Mouse (Mus musculus): ENCODE measurements at regions not wholly inside any gene's neighbourhood (a gene's known extent, or its start where the extent isn't known, plus 50 kb on each side); places are given as distances from the start of the nearest gene placed in this dataset.

DNA sequence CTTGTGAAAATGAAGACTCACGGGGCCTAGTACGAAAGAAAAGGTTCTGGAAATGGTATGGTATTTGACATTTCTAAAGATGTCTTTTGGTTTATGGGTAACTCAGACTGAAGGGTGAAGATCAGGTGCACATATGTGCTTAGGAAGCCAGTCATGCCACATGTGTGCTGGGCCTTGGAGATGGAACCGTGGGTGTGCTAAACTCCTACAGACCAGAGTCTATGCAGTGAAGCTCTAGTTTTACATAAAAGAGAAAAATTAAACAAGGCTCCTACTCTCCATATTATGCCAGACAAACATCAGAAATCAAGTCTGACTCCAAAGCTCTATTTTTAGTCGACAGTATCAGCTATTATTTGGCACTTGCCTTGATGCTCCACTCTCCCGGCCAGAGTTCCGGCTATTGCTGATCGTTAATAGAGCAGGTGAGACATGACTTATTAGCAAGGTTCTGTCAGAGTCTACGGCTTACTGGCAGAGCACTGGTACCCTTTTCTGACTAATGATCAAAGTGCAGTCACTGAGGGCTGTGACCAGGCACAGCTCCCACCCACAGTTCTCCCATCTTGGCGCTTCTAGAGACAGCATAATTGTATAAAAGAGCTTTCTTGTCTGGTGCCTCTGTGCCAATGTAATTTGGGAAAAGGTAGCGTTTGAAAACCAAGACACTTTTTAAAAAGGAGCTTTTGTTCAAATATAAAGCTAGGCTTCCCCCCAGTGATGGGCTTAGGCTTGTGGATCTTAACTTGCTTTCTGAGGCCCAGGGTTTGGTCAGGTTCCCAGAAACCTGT lies 119.2 kb upstream of the Ccdc122 start:
- Histone ChIP-seq H3K9ac (no peak overlapping the region), H3K27me3 (no peaks in the 10 kb centered on the region), H3K36me3 (replicated peaks) (no peaks in the 10 kb centered on the region), H3K4me2 (no peak overlapping the region), H3K9me3 (replicated peaks) (no peaks in the 10 kb centered on the region), H3K4me3 (replicated peaks) (no peak overlapping the region), H3K27ac (replicated peaks) (no peak overlapping the region), H3K4me1 (replicated peaks) (peaks cover 4% of the 10 kb centered on the region; the same call in 1 of the 2 replicates)
- ATAC-seq (ENCODE audit: insufficient read depth), result no peak
- 70% methylated on average over 10 of the region's 10 CpGs for WGBS (ENCODE audit: insufficient replicate concordance)

- H3K27ac ChIP-seq (replicated peaks), result no peak overlapping the region
- H3K27me3 ChIP-seq, result no peaks in the 10 kb centered on the region
- 63% methylated on average over 3 of the region's 3 CpGs for WGBS (ENCODE audit: insufficient replicate concordance)
- H3K9me3 ChIP-seq (replicated peaks), result no peaks in the 10 kb centered on the region
- no peak overlapping the region for H3K9ac ChIP-seq
- ATAC-seq (ENCODE audit: insufficient read depth), result no peak; the same call in 1 of the 2 replicates
- no peak overlapping the region for H3K4me2 ChIP-seq
- no peak overlapping the region for H3K4me3 ChIP-seq (replicated peaks)
- H3K4me1 ChIP-seq (replicated peaks), result peaks cover 4% of the 10 kb centered on the region; the same call in 1 of the 2 replicates
- H3K36me3 ChIP-seq (replicated peaks), result no peaks in the 10 kb centered on the region
Measured at GRCm38 (mm10) chr14:76913850-76914249, 122.7 kb upstream of the Ccdc122 start.

GRCm38 (mm10) chr14:76912301-76913001 lies 124.1 kb upstream of the Ccdc122 start:
- peaks cover 4% of the 10 kb centered on the region; the same call in 1 of the 2 replicates for H3K4me1 ChIP-seq (replicated peaks)
- peak; percentile 40; the same call in 1 of the 2 replicates for ATAC-seq (ENCODE audit: insufficient read depth)
- H3K4me2 ChIP-seq, result no peak overlapping the region
- no peak overlapping the region for H3K4me3 ChIP-seq (replicated peaks)
- 18% methylated on average over 8 of the region's 8 CpGs for WGBS (ENCODE audit: insufficient replicate concordance)
- H3K36me3 ChIP-seq (replicated peaks), result no peaks in the 10 kb centered on the region
- no peak overlapping the region for H3K9ac ChIP-seq
- H3K27me3 ChIP-seq, result no peaks in the 10 kb centered on the region
- H3K27ac ChIP-seq (replicated peaks), result no peak overlapping the region
- H3K9me3 ChIP-seq (replicated peaks), result no peaks in the 10 kb centered on the region

- H3K36me3 ChIP-seq (replicated peaks), result no peaks in the 10 kb centered on the region
- H3K27ac ChIP-seq (replicated peaks), result no peak overlapping the region
- ATAC-seq (ENCODE audit: insufficient read depth), result no peak
- H3K4me1 ChIP-seq (replicated peaks), result peaks cover 4% of the 10 kb centered on the region; the same call in 1 of the 2 replicates
- no peak overlapping the region for H3K4me3 ChIP-seq (replicated peaks)
- no peak overlapping the region for H3K9ac ChIP-seq
- no peak overlapping the region for H3K4me2 ChIP-seq
- no peaks in the 10 kb centered on the region for H3K27me3 ChIP-seq
- H3K9me3 ChIP-seq (replicated peaks), result no peaks in the 10 kb centered on the region
- WGBS (ENCODE audit: insufficient replicate concordance), result 75% methylated on average over 5 of the region's 5 CpGs
Measured at GRCm38 (mm10) chr14:76911271-76911670, 125.3 kb upstream of the Ccdc122 start.

GRCm38 (mm10) chr14:76910186-76910585 lies 126.4 kb upstream of the Ccdc122 start:
- H3K9me3 ChIP-seq (replicated peaks), result no peaks in the 10 kb centered on the region
- no peaks in the 10 kb centered on the region for H3K36me3 ChIP-seq (replicated peaks)
- no peak overlapping the region for H3K4me3 ChIP-seq (replicated peaks)
- no peak for ATAC-seq (ENCODE audit: insufficient read depth)
- no peak overlapping the region for H3K9ac ChIP-seq
- WGBS (ENCODE audit: insufficient replicate concordance), result 77% methylated on average over 5 of the region's 5 CpGs
- no peaks in the 10 kb centered on the region for H3K27me3 ChIP-seq
- H3K4me1 ChIP-seq (replicated peaks), result peaks cover 4% of the 10 kb centered on the region; the same call in 1 of the 2 replicates
- H3K4me2 ChIP-seq, result no peak overlapping the region
- no peak overlapping the region for H3K27ac ChIP-seq (replicated peaks)

GRCm38 (mm10) chr14:76907941-76908340 lies 128.6 kb upstream of the Ccdc122 start:
- no peaks in the 10 kb centered on the region for H3K9me3 ChIP-seq (replicated peaks)
- H3K9ac ChIP-seq, result no peak overlapping the region
- no peak overlapping the region for H3K27ac ChIP-seq (replicated peaks)
- ATAC-seq (ENCODE audit: insufficient read depth), result no peak
- H3K4me1 ChIP-seq (replicated peaks), result 0 out of 2 replicates have a peak, but pooled peaks cover 4% of the 10 kb centered on the region
- no peaks in the 10 kb centered on the region for H3K27me3 ChIP-seq
- H3K4me2 ChIP-seq, result no peak overlapping the region
- H3K4me3 ChIP-seq (replicated peaks), result no peak overlapping the region
- 37% methylated on average over 5 of the region's 5 CpGs for WGBS (ENCODE audit: insufficient replicate concordance)
- H3K36me3 ChIP-seq (replicated peaks), result no peaks in the 10 kb centered on the region

- no peak overlapping the region for H3K9ac ChIP-seq
- no peak overlapping the region for H3K4me3 ChIP-seq (replicated peaks)
- no peak for ATAC-seq (ENCODE audit: insufficient read depth)
- H3K4me2 ChIP-seq, result no peak overlapping the region
- H3K27ac ChIP-seq (replicated peaks), result no peak overlapping the region
- H3K4me1 ChIP-seq (replicated peaks), result no peaks in the 10 kb centered on the region
- H3K27me3 ChIP-seq, result no peaks in the 10 kb centered on the region
- H3K9me3 ChIP-seq (replicated peaks), result no peaks in the 10 kb centered on the region
- H3K36me3 ChIP-seq (replicated peaks), result no peaks in the 10 kb centered on the region
- WGBS (ENCODE audit: insufficient replicate concordance), result 70% methylated on average over 1 of the region's 1 CpGs
Measured at GRCm38 (mm10) chr14:76902962-76903757, 133.4 kb upstream of the Ccdc122 start.

DNA sequence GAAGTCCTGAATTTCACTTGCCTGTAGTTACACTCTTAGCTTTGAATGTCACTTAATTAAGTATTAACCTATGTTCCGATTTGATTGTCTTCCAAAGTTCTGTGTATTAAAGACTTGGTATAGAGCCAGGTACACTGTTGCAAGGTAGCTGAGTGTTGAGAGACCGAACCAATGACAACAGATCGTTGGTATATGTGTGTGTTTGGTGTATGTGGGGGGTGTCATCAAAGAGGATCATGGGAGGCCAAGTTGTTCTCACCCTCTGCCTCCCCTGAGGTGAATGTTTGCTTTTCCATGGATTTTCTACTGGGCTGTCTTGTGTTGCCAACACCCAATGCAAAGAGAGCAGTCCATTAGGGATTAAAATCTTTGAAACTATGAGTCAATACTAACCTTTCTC lies 135.1 kb upstream of the Ccdc122 start:
- Histone ChIP-seq H3K4me1 (replicated peaks) (no peaks in the 10 kb centered on the region), H3K9ac (no peak overlapping the region), H3K9me3 (replicated peaks) (no peaks in the 10 kb centered on the region), H3K27ac (replicated peaks) (no peak overlapping the region), H3K4me2 (no peak overlapping the region), H3K4me3 (replicated peaks) (no peak overlapping the region), H3K27me3 (no peaks in the 10 kb centered on the region), H3K36me3 (replicated peaks) (no peaks in the 10 kb centered on the region)
- WGBS (ENCODE audit: insufficient replicate concordance), result 50% methylated on average over 3 of the region's 3 CpGs
- ATAC-seq (ENCODE audit: insufficient read depth), result no peak; the same call in 1 of the 2 replicates

GRCm38 (mm10) chr14:76899331-76899730 lies 137.2 kb upstream of the Ccdc122 start:
- WGBS (ENCODE audit: insufficient replicate concordance), result 29% methylated on average over 3 of the region's 3 CpGs
- no peak overlapping the region for H3K9ac ChIP-seq
- no peaks in the 10 kb centered on the region for H3K27me3 ChIP-seq
- ATAC-seq (ENCODE audit: insufficient read depth), result no peak
- H3K9me3 ChIP-seq (replicated peaks), result no peaks in the 10 kb centered on the region
- H3K27ac ChIP-seq (replicated peaks), result no peak overlapping the region
- no peak overlapping the region for H3K4me2 ChIP-seq
- H3K4me1 ChIP-seq (replicated peaks), result no peaks in the 10 kb centered on the region
- H3K4me3 ChIP-seq (replicated peaks), result no peak overlapping the region
- no peaks in the 10 kb centered on the region for H3K36me3 ChIP-seq (replicated peaks)

GRCm38 (mm10) chr14:76887708-76888107 lies 148.9 kb upstream of the Ccdc122 start:
- Histone ChIP-seq H3K4me2 (no peak overlapping the region), H3K4me3 (replicated peaks) (no peak overlapping the region), H3K4me1 (replicated peaks) (peaks cover 25% of the 10 kb centered on the region), H3K9me3 (replicated peaks) (no peaks in the 10 kb centered on the region), H3K9ac (no peak overlapping the region), H3K27ac (replicated peaks) (no peak overlapping the region), H3K27me3 (peaks cover 4% of the 10 kb centered on the region; the same call in 1 of the 2 replicates), H3K36me3 (replicated peaks) (no peaks in the 10 kb centered on the region)
- ATAC-seq (ENCODE audit: insufficient read depth), result no peak
- 18% methylated on average over 3 of the region's 3 CpGs for WGBS (ENCODE audit: insufficient replicate concordance)

DNA sequence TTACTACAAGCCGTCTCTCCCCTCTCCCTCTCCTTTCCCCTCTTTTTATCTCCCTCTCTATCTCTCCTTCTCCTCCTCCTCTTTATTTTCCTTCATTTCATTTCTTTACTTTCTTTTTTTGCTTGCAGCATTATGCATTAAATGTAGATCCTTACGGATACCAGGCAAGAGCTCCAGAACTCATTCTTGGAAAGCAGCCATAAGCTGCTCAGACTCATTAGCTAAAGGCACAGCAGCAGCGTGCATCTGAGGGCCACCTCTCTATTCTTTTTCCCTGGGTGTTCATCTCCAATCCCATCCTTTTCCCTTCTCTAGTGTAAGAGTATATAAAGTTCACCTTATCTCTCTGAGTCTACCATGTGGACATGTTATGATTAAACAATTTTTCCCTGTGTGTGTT lies 149.4 kb upstream of the Ccdc122 start:
- Histone ChIP-seq H3K4me3 (replicated peaks) (no peak overlapping the region), H3K9me3 (replicated peaks) (no peaks in the 10 kb centered on the region), H3K4me1 (replicated peaks) (peaks cover 30% of the 10 kb centered on the region), H3K27me3 (peaks cover 4% of the 10 kb centered on the region; the same call in 1 of the 2 replicates), H3K27ac (replicated peaks) (no peak overlapping the region), H3K36me3 (replicated peaks) (no peaks in the 10 kb centered on the region), H3K4me2 (no peak overlapping the region), H3K9ac (no peak overlapping the region)
- WGBS (ENCODE audit: insufficient replicate concordance), result 46% methylated on average over 3 of the region's 3 CpGs
- no peak for ATAC-seq (ENCODE audit: insufficient read depth)

Measured in liver, embryonic 15.5 days (tissue).